Mouse (Mus musculus) kidney, embryonic 15.5 days (tissue): ENCODE measurements around the gene Cables2. TPM values are rescaled to one million over a fixed set of nuclear protein-coding genes. Genes with fewer than 3 reads are reported as not detected.

ENCODE experiments used
- ATAC-seq: fragments of 200-750 bp; cut with Nextera tagmentation; replicated peaks from 2 replicates; pipeline ENCODE4 v1.8.0; 2017; ENCODE audit warnings: moderate TSS enrichment; ENCODE audit not compliant: low FRiP score
- H3K27ac ChIP-seq: fragments of 300-500 bp; sonication (generic); 2 replicates; pipeline ENCODE4 v1.5.1; 2015; ENCODE audit warnings: mild to moderate bottlenecking, inconsistent platforms
- H3K27me3 ChIP-seq: fragments of 300-500 bp; sonication (generic); 2 replicates; pipeline ENCODE4 v1.6.1; 2015; ENCODE audit warnings: inconsistent platforms
- H3K36me3 ChIP-seq: fragments of 300-500 bp; sonication (generic); 2 replicates; pipeline ENCODE4 v1.6.1; 2015; ENCODE audit warnings: inconsistent platforms
- H3K4me1 ChIP-seq: fragments of 300-500 bp; sonication (generic); 2 replicates; pipeline ENCODE4 v1.6.1; 2015; ENCODE audit warnings: inconsistent platforms
- H3K4me2 ChIP-seq: fragments of 300-500 bp; sonication (generic); 2 replicates; pipeline ENCODE4 v1.6.1; 2015; ENCODE audit warnings: moderate library complexity, mild to moderate bottlenecking, inconsistent platforms
- H3K4me3 ChIP-seq: fragments of 300-500 bp; sonication (generic); replicated peaks from 2 replicates; pipeline ENCODE4 v1.5.1; 2015; ENCODE audit warnings: mild to moderate bottlenecking, inconsistent platforms
- H3K9ac ChIP-seq: fragments of 300-500 bp; sonication (generic); 2 replicates; pipeline ENCODE4 v1.6.1; 2015; ENCODE audit warnings: mild to moderate bottlenecking, inconsistent platforms
- H3K9me3 ChIP-seq: fragments of 300-500 bp; sonication (generic); replicated peaks from 2 replicates; pipeline ENCODE4 v1.6.1; 2016; ENCODE audit warnings: inconsistent platforms
- WGBS: fragments of 180-500 bp; shearing (Covaris S2); methylation state at CpG from one replicate; pipeline ENCODE4 v1.1.7; 2015; ENCODE audit warnings: mixed read lengths; 5-methylcytosine and 5-hydroxymethylcytosine counted together
- polyA plus RNA-seq: library from polyadenylated mRNA; unstranded; fragments of >200 nt; fragmentation: Nextera tagmentation; extraction: Ambion mirVana; gene quantifications from 2 replicates; pipeline ENCODE4 v1.2.1, GENCODE M21; 2015

Gene Cables2
- polyA plus RNA-seq, 1 experiment from 2014 or later: 12.3 TPM

DNA sequence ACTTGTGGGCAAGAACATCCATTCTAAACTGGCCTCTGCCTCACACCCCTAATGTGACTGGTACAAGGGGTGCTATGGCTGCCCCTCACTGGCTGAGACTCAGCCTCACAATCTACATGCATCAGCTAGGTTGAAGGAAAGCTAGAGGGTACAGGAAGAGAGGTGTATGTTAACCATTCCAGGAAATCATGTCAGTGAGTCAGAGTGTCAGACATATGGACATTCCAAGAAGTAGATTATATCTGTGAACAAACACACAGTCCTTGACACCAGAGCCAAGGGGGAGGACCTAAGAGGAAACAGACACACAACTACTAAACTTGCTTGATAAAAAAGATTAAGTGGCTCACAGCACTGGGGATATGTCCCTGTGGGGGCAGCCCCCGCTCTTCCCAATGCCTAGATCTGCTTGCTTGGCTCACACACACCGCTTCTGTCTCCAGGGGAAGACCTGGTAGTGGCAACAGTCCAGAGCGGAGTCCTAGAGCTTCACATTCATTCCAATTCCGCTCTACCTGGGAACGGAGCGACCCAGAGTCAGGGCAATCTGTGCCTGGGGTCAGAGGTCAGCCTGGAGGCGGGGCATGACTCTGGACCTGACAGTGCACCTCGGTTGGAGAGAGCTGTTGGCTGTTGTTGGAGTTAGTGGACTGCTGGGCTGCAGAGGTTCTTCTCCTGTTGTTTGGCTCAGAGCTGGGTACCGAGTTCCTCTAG lies 24.2 kb downstream of the Cables2 start:
- ATAC-seq: 0 out of 2 replicates have a peak, but pooled peaks have one; percentile 15
- Histone ChIP-seq H3K27ac (peak overlapping the region; percentile 41; the same call in 1 of the 2 replicates), H3K4me1 (peaks cover 7% of the 10 kb centered on the region), H3K4me3 (no peak overlapping the region), H3K9me3 (no peaks in the 10 kb centered on the region), H3K27me3 (no peaks in the 10 kb centered on the region), H3K4me2 (no peak overlapping the region), H3K9ac (no peak overlapping the region), H3K36me3 (no peaks in the 10 kb centered on the region)
- 59% methylated on average over 9 of the region's 9 CpGs for WGBS

DNA sequence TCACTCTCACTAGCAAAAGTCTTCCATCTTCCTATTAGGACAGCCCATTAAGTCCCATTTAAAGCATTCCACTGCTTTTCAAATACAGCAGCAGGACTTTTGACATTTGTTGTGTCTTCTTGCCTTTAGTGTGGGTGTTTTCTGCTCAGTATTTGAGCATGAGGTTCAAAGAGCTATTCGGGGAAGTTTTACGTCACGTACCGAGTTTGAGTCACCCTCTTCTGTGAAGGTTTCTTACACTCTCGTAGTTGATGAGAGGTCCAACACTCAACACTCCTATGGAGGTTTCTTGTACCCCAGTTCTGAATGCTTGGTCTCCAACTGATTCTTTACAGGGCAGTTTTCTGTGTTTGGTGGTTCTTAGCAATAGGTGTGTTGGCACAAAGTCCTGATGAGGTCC lies 25.4 kb downstream of the Cables2 start:
- no peaks in the 10 kb centered on the region for H3K27me3 ChIP-seq
- H3K4me2 ChIP-seq: no peak overlapping the region
- 81% methylated on average over 5 of the region's 5 CpGs for WGBS
- H3K27ac ChIP-seq: no peak overlapping the region
- peaks cover 7% of the 10 kb centered on the region for H3K4me1 ChIP-seq
- no peak overlapping the region for H3K4me3 ChIP-seq
- ATAC-seq: no peak
- H3K36me3 ChIP-seq: no peaks in the 10 kb centered on the region
- H3K9ac ChIP-seq: no peak overlapping the region
- H3K9me3 ChIP-seq: no peaks in the 10 kb centered on the region

DNA sequence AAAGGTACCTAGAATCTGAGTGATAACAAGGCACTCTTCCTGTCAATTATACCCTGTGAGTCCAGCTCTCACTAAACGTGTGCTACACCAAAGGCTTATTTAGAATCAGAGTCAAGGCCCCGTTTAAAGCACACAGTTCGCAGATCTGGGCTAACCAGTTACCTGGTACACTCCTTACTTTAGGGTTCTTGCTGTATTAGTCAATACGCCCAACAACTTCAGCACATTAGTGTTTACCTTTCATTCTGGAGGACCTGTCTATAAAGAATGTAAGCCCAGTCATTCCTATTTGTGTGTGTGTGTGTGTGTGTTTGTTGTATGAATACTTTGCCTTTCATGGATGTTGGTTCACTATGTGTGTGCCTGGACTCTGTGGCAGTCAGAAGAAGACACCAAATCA lies 30.2 kb downstream of the Cables2 start:
- no peaks in the 10 kb centered on the region for H3K36me3 ChIP-seq
- no peak overlapping the region for H3K27ac ChIP-seq
- H3K27me3 ChIP-seq: no peaks in the 10 kb centered on the region
- no peak overlapping the region for H3K4me3 ChIP-seq
- no peaks in the 10 kb centered on the region for H3K9me3 ChIP-seq
- H3K4me1 ChIP-seq: no peaks in the 10 kb centered on the region
- H3K9ac ChIP-seq: no peak overlapping the region
- H3K4me2 ChIP-seq: no peak overlapping the region
- 89% methylated on average over 4 of the region's 4 CpGs for WGBS
- ATAC-seq: no peak

DNA sequence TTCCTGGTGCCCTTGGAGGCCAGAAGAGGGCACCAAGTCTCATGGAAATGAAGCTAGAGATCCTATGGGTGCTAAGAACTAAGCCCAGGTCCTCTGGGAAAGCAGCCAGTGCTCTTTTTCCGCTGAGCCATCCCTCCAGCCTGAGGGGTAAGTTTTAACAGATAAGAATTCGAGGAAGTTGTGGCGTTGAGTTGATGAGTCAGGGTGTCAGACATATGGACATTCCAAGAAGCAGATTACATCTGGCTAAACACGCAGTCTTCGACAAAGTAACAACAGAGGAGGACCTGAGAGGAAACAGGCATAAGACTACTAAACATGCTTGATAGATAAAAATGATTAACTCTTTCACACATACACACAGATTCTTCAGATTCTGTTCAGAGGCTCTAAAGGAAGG lies 34.7 kb downstream of the Cables2 start:
- WGBS: 67% methylated on average over 5 of the region's 5 CpGs
- Histone ChIP-seq H3K27me3 (no peaks in the 10 kb centered on the region), H3K36me3 (no peaks in the 10 kb centered on the region)

DNA sequence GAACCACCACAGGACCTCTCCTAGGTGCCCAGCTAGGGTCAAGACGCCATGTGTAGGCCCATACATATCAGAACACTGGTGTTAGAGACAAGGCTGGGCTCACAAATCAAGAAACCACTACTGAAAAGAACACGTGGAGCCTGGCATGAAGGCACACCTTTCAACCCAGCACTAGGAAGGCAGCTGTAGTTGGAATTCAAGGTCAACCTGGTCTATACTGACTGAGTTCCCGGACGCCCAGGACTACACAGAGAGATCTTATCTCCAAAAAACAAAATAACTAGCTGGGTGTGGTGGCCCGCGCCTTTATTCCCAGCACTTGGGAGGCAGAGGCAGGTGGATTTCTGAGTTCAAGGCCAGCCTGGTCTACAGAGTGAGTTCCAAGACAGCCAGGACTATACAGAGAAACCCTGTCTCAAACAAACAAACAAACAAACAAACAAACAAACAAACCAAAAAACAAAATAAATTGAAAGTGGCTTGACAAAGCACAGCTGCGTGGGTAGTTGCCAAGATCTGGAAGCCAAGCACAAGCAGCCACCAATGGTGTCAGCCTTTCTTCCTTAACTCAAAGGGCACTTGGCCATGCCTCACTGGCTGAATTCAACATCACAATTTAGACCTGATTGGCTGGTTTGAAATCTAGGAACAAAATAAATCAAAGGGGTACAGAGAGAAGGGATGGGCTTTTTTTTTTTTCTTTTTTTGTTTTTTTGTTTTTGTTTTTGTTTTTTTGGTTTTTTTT lies 35.5 kb downstream of the Cables2 start:
- Histone ChIP-seq H3K9me3 (no peaks in the 10 kb centered on the region), H3K36me3 (no peaks in the 10 kb centered on the region), H3K27me3 (no peaks in the 10 kb centered on the region), H3K4me2 (no peak overlapping the region), H3K4me3 (no peak overlapping the region), H3K9ac (no peak overlapping the region), H3K4me1 (peaks cover 35% of the 10 kb centered on the region), H3K27ac (peak overlapping the region; percentile 42)
- ATAC-seq: no peak
- WGBS: 83% methylated on average over 7 of the region's 7 CpGs

More for the DNA sequence above, 34.7 kb downstream of the Cables2 start:
- H3K9me3 ChIP-seq: no peaks in the 10 kb centered on the region
- ATAC-seq: no peak
- H3K27ac ChIP-seq: no peak overlapping the region
- peaks cover 27% of the 10 kb centered on the region for H3K4me1 ChIP-seq
- no peak overlapping the region for H3K4me2 ChIP-seq
- no peak overlapping the region for H3K4me3 ChIP-seq
- H3K9ac ChIP-seq: no peak overlapping the region

DNA sequence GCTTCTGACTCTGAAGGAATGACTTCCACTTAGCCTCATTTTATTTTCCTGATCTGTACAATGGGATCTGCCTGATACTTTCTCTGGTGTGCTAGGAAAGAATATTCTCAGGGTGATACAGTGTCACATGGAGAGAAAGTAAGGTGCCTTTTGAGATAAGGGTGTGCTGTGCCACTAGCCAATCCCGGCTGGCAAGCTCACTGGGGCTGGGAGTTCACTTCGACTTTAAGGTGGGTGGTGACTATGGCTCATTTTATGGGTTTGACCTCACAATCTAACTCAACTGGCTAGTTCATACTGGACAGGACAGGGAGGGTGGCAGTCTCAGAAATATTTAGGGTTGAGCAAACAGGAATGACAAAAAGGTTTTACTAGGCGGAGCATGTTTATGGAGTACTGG lies 36.4 kb downstream of the Cables2 start:
- no peak overlapping the region for H3K9ac ChIP-seq
- no peaks in the 10 kb centered on the region for H3K36me3 ChIP-seq
- H3K9me3 ChIP-seq: no peaks in the 10 kb centered on the region
- H3K4me2 ChIP-seq: no peak overlapping the region
- no peaks in the 10 kb centered on the region for H3K27me3 ChIP-seq
- no peak overlapping the region for H3K4me3 ChIP-seq
- 41% methylated on average over 3 of the region's 3 CpGs for WGBS
- H3K27ac ChIP-seq: no peak overlapping the region
- H3K4me1 ChIP-seq: peaks cover 40% of the 10 kb centered on the region
- ATAC-seq: peak; percentile 13; the same call in 1 of the 2 replicates

DNA sequence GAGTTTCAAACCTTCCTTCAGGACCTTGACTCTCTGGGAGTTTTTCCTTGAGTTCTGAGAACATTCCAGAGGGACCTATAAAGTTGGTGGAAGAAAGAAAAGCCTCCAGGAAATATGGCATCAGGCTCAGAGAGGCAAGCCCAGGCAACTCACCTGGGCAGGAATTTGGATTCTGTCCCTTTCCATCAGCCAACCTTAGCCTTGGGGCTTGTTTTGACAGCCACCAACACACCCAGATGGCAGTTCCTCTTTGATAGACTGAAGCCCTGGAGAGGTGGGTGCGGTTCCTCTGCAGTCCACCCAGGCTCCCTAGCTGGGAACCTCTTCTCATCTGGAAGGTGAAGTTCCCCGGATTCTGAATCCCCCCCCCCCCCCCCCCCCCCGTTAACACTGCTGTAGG lies 36.8 kb downstream of the Cables2 start:
- Histone ChIP-seq H3K9ac (no peak overlapping the region), H3K4me3 (no peak overlapping the region), H3K36me3 (no peaks in the 10 kb centered on the region), H3K9me3 (no peaks in the 10 kb centered on the region), H3K27ac (peak overlapping the region; percentile 87), H3K27me3 (no peaks in the 10 kb centered on the region), H3K4me2 (no peak overlapping the region), H3K4me1 (peaks cover 40% of the 10 kb centered on the region)
- 46% methylated on average over 3 of the region's 3 CpGs for WGBS
- ATAC-seq: no peak

DNA sequence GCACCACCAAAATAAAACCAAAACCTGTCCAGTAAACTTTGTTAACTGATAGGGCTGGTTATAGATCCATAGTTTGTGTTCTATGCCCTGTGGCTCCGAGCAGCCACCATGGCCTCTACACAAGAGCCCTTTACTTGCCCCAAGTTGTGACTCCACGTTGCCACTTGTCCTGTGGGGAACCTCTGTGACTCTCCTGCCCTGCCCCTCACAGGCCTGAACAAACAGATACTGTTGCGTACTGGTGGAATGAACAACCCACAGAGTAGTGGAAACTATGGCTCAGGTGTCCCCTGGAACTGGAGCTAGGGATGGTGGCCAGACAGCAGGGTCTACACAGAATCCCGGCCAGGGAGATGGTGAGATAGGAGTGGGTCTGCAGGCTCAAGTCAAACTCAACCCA lies 37.5 kb downstream of the Cables2 start:
- no peaks in the 10 kb centered on the region for H3K36me3 ChIP-seq
- WGBS: 80% methylated on average over 4 of the region's 4 CpGs
- peaks cover 41% of the 10 kb centered on the region for H3K4me1 ChIP-seq
- H3K4me3 ChIP-seq: no peak overlapping the region
- H3K9me3 ChIP-seq: no peaks in the 10 kb centered on the region
- no peak for ATAC-seq
- no peaks in the 10 kb centered on the region for H3K27me3 ChIP-seq
- H3K27ac ChIP-seq: peak overlapping the region; percentile 87
- H3K4me2 ChIP-seq: no peak overlapping the region
- no peak overlapping the region for H3K9ac ChIP-seq

DNA sequence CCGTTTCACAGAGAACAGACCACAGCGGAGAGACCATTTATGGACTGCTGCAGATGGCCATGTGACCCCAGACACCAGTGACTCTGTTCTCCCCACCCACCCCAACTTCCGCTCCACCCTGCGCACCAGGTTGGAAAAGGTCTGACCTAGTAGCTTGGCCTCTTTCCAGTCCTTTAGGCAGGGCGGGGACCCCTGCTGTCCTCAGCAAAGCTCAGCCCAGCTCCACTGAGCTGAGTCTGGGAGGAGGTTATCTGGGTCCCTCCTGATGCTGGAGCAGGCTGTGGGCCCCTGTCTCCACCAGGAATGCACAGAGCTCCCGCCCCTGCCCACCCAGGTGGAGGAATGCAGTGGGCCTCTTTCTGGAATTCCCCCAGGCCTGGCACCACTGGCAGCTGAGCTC lies 38.3 kb downstream of the Cables2 start:
- ATAC-seq: peak; percentile 73
- no peaks in the 10 kb centered on the region for H3K36me3 ChIP-seq
- no peaks in the 10 kb centered on the region for H3K27me3 ChIP-seq
- H3K9ac ChIP-seq: no peak overlapping the region
- peaks cover 46% of the 10 kb centered on the region for H3K4me1 ChIP-seq
- peak overlapping the region; percentile 87 for H3K27ac ChIP-seq
- WGBS: 52% methylated on average over 6 of the region's 6 CpGs
- H3K9me3 ChIP-seq: no peaks in the 10 kb centered on the region
- no peak overlapping the region for H3K4me3 ChIP-seq
- H3K4me2 ChIP-seq: no peak overlapping the region

DNA sequence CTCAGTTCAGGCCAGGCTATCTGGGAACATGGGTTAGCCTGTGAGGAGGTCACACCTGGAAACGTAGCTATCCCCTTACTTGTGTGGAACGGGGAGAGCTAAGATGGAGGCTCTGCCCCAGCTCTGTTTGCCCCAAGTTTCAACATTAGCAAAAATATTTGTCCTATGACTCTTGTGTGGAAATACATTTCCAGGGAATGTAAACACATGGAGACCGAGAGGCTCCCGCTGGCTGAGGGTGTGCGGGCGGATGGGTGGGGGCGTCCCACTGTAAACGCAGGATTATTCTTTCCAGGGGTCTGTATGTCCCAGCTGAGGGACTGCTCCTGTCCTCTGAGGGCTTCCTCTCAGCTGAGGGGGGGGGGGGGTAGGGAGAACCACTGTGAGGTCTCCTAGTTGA lies 38.9 kb downstream of the Cables2 start:
- H3K9me3 ChIP-seq: no peaks in the 10 kb centered on the region
- no peak overlapping the region for H3K4me2 ChIP-seq
- ATAC-seq: no peak
- no peaks in the 10 kb centered on the region for H3K27me3 ChIP-seq
- WGBS: 83% methylated on average over 8 of the region's 8 CpGs
- no peaks in the 10 kb centered on the region for H3K36me3 ChIP-seq
- no peak overlapping the region for H3K4me3 ChIP-seq
- H3K27ac ChIP-seq: peak overlapping the region; percentile 87
- no peak overlapping the region for H3K9ac ChIP-seq
- H3K4me1 ChIP-seq: peaks cover 47% of the 10 kb centered on the region

DNA sequence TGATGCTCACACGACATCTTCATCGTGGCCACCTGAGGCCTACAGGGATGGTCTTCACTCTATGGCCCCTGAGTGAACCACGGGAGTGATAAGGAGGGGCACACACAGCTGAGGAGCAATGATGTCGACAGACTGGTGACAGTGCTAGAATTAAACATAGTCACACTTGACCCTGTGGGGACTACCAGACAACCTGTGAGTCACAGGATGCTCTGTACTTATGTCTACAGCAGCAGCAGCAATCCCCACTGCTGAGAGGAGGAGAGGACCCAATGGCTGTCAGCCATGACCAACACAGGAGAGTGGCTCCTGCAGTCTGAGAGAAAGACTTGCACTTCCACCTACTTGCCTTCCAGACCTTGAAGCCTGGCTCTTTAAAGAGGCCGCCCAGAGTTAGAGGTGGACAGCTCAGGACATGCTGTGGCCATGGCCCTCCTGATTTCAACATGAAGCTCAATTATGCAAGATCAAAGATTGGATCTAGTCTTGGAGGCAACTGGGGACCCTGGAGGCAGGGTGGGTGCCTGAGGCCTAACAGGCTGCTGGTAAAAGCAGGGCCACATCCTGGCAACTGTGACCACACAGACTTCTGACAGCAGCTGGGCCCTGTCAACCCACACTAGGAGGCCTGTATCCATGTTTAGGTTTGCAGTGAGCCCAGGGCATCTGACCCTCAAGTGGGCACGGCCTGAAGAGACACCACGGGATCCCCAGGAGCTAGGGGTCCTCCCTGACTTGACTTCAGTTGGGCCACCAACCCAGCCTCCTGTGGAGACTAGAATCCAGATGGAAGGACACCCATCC lies 40.0 kb downstream of the Cables2 start:
- H3K27ac ChIP-seq: peak overlapping the region; percentile 64
- H3K36me3 ChIP-seq: no peaks in the 10 kb centered on the region
- peaks cover 57% of the 10 kb centered on the region for H3K4me1 ChIP-seq
- 78% methylated on average over 7 of the region's 7 CpGs for WGBS
- no peaks in the 10 kb centered on the region for H3K27me3 ChIP-seq
- ATAC-seq: no peak
- H3K4me3 ChIP-seq: no peak overlapping the region
- H3K9ac ChIP-seq: no peak overlapping the region
- no peak overlapping the region for H3K4me2 ChIP-seq
- H3K9me3 ChIP-seq: no peaks in the 10 kb centered on the region

DNA sequence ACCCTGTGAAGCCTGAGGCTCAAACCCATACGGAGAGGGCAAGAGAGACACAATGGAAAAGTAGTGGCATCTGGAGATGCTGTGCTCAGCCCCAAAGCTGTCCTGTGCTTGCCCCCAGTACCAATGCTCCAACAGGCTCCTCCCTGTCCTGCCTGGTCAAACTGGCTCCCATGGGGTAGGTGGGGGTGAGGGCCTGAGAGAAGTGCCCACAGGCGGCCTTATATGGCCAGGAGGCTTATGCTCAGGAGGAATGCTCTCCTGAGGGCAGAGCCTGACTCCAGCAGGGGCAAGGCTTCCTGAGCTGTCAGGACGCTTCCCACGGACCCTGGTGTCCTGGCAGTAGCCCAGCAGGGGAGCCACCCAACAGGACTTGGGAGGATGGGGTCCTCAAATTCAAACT lies 42.8 kb downstream of the Cables2 start:
- Histone ChIP-seq H3K36me3 (no peaks in the 10 kb centered on the region), H3K9ac (no peak overlapping the region), H3K4me2 (no peak overlapping the region), H3K4me1 (peaks cover 73% of the 10 kb centered on the region), H3K4me3 (no peak overlapping the region), H3K9me3 (no peaks in the 10 kb centered on the region), H3K27me3 (peaks cover 9% of the 10 kb centered on the region), H3K27ac (no peak overlapping the region)
- 62% methylated on average over 4 of the region's 4 CpGs for WGBS
- ATAC-seq: no peak
